Mouse (Mus musculus): ENCODE measurements around the gene Tsc22d4.

GRCm38 (mm10) chr5:137788171-137788570 is 42.6 kb downstream of the Tsc22d4 start:
- TF ChIP-seq POLR2A (IDR thresholded peaks at IDR 0.05; ENCODE audit: low read depth, low read length), result no peak
- no peak for TF ChIP-seq CTCF (IDR thresholded peaks at IDR 0.05; ENCODE audit: extremely low read depth, insufficient read depth, insufficient read length, insufficient replicate concordance)

All from spleen, adult 2 months (tissue).